7 mouse cellular contexts compared by ENCODE assay signal in the genomic region with DNA sequence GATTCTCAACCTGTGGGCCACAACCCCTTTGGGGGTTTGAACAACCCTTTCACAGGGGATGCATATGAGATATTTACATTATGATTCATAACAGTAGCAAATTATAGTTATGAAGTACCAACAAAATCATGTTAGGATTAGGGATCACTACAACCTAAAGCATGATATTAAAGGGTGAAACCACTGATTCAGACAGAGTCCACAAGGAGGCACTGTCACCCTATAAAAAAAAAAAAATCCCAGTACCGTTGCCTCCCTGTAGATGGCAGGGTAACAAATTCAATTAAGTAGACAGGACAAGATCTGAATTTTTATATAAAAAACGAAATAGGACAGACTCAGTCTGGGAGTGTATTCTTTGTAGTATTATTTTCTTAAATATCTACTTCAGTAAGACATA. TPM values are rescaled to one million over a fixed set of nuclear protein-coding genes. Genes with fewer than 3 reads are reported as not detected.
A peak's percentile ranks its signal among the peaks of the same experiment; 100 is the strongest.
DNase-seq lines count a peak whose midpoint lies in the region; ATAC-seq lines count a peak whose summit lies in the region.

No protein-coding gene starts in this region.

- H3K4me2 ChIP-seq in embryonic facial prominence, embryonic 15.5 days (replicated peaks) = no peak overlapping the region
- no peak overlapping the region for H3K4me2 ChIP-seq in intestine, embryonic 16.5 days (ENCODE audit: low read depth, low read length)

- H3K4me1 ChIP-seq in embryonic facial prominence, embryonic 15.5 days = 0 out of 2 replicates have a peak, but pooled peaks cover 4% of the 10 kb centered on the region
- no peaks in the 10 kb centered on the region for H3K4me1 ChIP-seq in intestine, embryonic 16.5 days (ENCODE audit: control insufficient read depth, insufficient read depth, low read length)

- 2% methylated on average over 2 of the region's 2 CpGs for WGBS in embryonic facial prominence, embryonic 15.5 days
- 7% methylated on average over 2 of the region's 2 CpGs for WGBS in intestine, embryonic 16.5 days

- H3K4me3 ChIP-seq in embryonic facial prominence, embryonic 15.5 days (replicated peaks) = no peak overlapping the region
- no peak overlapping the region for H3K4me3 ChIP-seq in intestine, embryonic 16.5 days (ENCODE audit: low read length)

- 0 out of 2 replicates have a peak, but pooled peaks have one; percentile 29 for ATAC-seq in embryonic facial prominence, embryonic 15.5 days (ENCODE audit: insufficient number of reproducible peaks, low FRiP score, low TSS enrichment, low read depth)
- peak; percentile 16; the same call in 1 of the 2 replicates for ATAC-seq in intestine, embryonic 16.5 days
- ATAC-seq in megakaryocyte, adult 5-6 weeks (ENCODE audit: poor library complexity, severe bottlenecking) = peak; percentile 97

- H3K9me3 ChIP-seq in embryonic facial prominence, embryonic 15.5 days (replicated peaks) = no peaks in the 10 kb centered on the region
- H3K9me3 ChIP-seq in intestine, embryonic 16.5 days (ENCODE audit: control insufficient read depth, low read length) = no peaks in the 10 kb centered on the region

- no peak overlapping the region for H3K27ac ChIP-seq in embryonic facial prominence, embryonic 15.5 days (replicated peaks)
- H3K27ac ChIP-seq in intestine, embryonic 16.5 days (ENCODE audit: low read length) = no peak overlapping the region

- H3K27me3 ChIP-seq in embryonic facial prominence, embryonic 15.5 days = no peaks in the 10 kb centered on the region
- H3K27me3 ChIP-seq in intestine, embryonic 16.5 days (replicated peaks; ENCODE audit: control insufficient read depth, insufficient read depth, low read length) = no peaks in the 10 kb centered on the region

- DNase-seq in right cerebral cortex, adult 18-20 months = peak; percentile 51
- no peak for DNase-seq in right cerebral cortex, postnatal 4 days
- peak; percentile 72 for DNase-seq in ZHBTc4 (ENCODE audit: low read depth, low spot score)
- DNase-seq in thymus, postnatal 0 days (ENCODE audit: low spot score) = peak; percentile 75

- no peak overlapping the region for H3K9ac ChIP-seq in embryonic facial prominence, embryonic 15.5 days
- no peak overlapping the region for H3K9ac ChIP-seq in intestine, embryonic 16.5 days (ENCODE audit: low read depth, low read length)

- no peaks in the 10 kb centered on the region for H3K36me3 ChIP-seq in embryonic facial prominence, embryonic 15.5 days
- no peaks in the 10 kb centered on the region for H3K36me3 ChIP-seq in intestine, embryonic 16.5 days (ENCODE audit: control insufficient read depth, insufficient read depth, low read length)

RNA-seq across cellular contexts. Expression of a gene that starts 17.2 kb away (rescaled TPM):
- polyA plus RNA-seq in embryonic facial prominence, embryonic 15.5 days (2015; fragmentation: Nextera tagmentation; extraction: Ambion mirVana) = 114 and 116 TPM in 2 replicates
- 82.1 and 82.8 TPM in 2 replicates for polyA plus RNA-seq in intestine, embryonic 16.5 days (2015; fragmentation: Nextera tagmentation; extraction: Ambion mirVana)
- 80.3 and 81.1 TPM in 2 replicates for total RNA-seq in megakaryocyte, adult 5-6 weeks (2015)
- 63.7 and 63.9 TPM in 2 replicates for total RNA-seq in megakaryocyte, adult 5-6 weeks (2017)
- polyA plus RNA-seq in thymus, postnatal 0 days (2015; fragmentation: Nextera tagmentation; extraction: Ambion mirVana) = 83.5 and 91.0 TPM in 2 replicates

Comparison
In these comparisons a context has a peak if more than half of its experiments do, and no peak if none do; other contexts are left out.
1. ATAC-seq: peak in every context shown above with its lines; median percentile 97 in megakaryocyte, adult 5-6 weeks; 29 in embryonic facial prominence, embryonic 15.5 days; 16 in intestine, embryonic 16.5 days.